Mouse (Mus musculus) lung, postnatal 4 days (tissue): ENCODE measurements around the gene Olfr1329.
"Not testable (repeated sequence)": the region's sequence is repeated elsewhere in the genome, so short reads cannot be mapped to it uniquely, and the experiment has no call there.

Experiments used
- DNase-seq, 2 experiments: peaks; one replicate each; pipeline ENCODE4 v3.0.0; 2021

Gene Olfr1329

GRCm38 (mm10) chr4:118917365-118917764 is at the start of gene Olfr1329:
TSS of gene Olfr1329 (minus strand) at chr4:118917465.
- not testable (repeated sequence) for DNase-seq

GRCm38 (mm10) chr4:118961141-118961628 is 43.9 kb upstream of the Olfr1329 start, which contains the start of gene Lao1:
TSS of gene Lao1 (plus strand) at chr4:118961578.
- no peak for DNase-seq

- DNase-seq: no peak
These were observed 41.5 kb upstream of the Olfr1329 start for GRCm38 (mm10) chr4:118958812-118959211.

DNA sequence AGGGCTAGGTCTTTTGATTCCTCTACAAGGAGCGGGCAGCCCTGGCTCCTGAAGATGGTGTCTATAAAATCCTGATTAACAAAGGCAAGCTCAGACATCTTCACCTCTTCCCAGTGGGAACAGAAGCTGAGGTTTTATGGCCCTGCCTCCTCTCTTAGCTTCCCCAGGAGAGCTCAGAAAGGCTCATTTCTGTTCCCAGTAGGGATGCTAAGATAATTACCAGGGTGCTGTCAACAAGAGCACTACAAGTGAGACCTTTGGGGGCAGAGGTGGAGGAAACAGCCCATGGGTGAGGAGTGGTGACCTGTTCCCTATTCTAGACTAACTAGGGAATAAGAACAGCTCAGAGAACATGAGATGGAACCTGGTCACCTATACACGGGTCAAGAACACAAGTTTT is 21.2 kb upstream of the Olfr1329 start, which contains the start of gene Olfr1328:
Gene Olfr1328, minus strand, starts transcription at position 101 of the 400 bp plus-strand sequence.
- no peak for DNase-seq

- DNase-seq: not testable (repeated sequence)
These were observed 14.1 kb upstream of the Olfr1329 start for GRCm38 (mm10) chr4:118931326-118931725.

GRCm38 (mm10) chr4:118901981-118902380 is 15.3 kb downstream of the Olfr1329 start:
- DNase-seq: no peak

- no peak for DNase-seq
These were observed 29.0 kb downstream of the Olfr1329 start, which contains the start of gene Olfr1330 for GRCm38 (mm10) chr4:118888297-118888696. TSS of gene Olfr1330 (plus strand) at chr4:118888597.

- no peak for DNase-seq
These were observed 49.7 kb downstream of the Olfr1329 start for GRCm38 (mm10) chr4:118867566-118867965.
